Mouse (Mus musculus) adrenal gland, adult 2 months (tissue): ENCODE data around the gene Nek9. TPM values are rescaled to one million over a fixed set of nuclear protein-coding genes. Genes with fewer than 3 reads are reported as not detected.
"Not testable (repeated sequence)": the region's sequence is repeated elsewhere in the genome, so short reads cannot be mapped to it uniquely, and the experiment has no call there.

Experiments
- DNase-seq: peaks from one replicate; pipeline ENCODE4 v3.0.0; 2021
- polyA plus RNA-seq: library from polyadenylated mRNA; depleted of rRNA; stranded (reverse); fragments of >200 nt; gene quantifications from 2 replicates; pipeline ENCODE4 v1.2.3, GENCODE M21; 2012
- total RNA-seq, 2 experiments: library from RNA; stranded (reverse); gene quantifications; 2 replicates each; pipeline ENCODE4 v1.2.3; 2021

The Nek9 gene
- total and polyA plus RNA-seq, 3 experiments, result 25.3 to 95.8 (median 71.0) TPM

DNA sequence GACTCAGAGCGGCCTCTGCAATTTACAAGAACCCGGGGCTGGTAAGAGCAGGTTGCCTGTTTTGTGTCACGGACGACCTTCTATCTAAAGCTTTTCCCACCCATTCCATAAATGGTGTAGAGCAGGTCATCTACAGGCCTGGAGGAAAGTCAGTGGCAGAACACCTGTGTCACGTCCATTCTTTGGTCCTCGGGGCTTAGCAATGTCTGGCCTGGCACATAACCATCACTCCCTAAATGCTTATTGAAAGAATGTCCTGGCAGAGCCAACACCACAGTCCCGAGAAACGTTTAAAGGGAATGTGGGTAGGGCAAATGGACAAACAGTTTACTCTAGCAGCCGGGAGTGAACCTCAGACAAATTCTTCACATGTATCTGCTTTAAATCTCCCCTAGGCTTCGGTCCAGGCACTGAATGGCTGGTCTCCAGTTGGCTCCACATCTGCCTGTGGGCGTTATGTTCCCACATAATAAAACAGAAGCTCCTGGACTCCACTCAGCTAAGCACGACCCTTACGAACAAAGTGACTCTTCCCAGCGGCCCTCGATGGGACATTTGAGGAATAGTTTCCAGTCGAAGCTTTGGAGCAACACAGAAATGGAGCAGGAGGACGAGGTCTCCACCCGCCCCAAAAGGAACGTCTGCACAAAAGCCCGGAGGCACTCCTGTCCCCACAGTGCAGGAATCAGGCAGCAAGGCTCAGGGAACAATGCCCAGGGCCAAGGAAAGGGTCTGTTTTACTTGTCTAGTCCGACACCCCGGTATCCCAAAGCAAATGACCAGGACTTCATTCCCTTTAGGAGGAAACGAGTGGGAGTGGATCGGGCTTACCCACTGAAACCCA is 49.8 kb downstream of the Nek9 start:
- no peak for DNase-seq

- peak; percentile 93 for DNase-seq
Observed at GRCm38 (mm10) chr12:85288486-85289156, 50.5 kb downstream of the Nek9 start, which contains the start of gene Zc2hc1c. Gene Zc2hc1c, plus strand, starts transcription at chr12:85288591.

GRCm38 (mm10) chr12:85287809-85288485 is 51.2 kb downstream of the Nek9 start, which contains the start of gene Acyp1:
Gene Acyp1, minus strand, starts transcription at chr12:85288438.
- DNase-seq, result peak; percentile 74

DNA sequence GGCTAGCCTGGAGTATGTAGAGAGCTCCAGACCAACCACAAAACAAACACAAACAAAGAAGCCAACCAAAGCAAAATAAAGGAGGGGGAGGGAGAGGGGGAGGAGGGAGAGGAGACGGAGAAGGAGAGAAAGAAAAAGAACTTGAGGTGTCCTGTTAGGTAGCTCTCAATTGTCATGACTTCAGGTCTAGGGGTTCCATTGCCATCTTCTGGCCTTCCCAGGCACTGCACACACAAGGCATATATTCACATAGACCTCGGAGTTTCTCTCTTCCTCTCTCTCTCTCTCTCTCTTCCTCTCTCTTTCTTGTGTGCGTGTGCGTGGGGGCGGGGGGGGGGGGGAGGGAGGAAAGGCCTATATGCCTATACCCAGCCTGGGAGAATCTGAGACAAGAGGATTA is 52.2 kb downstream of the Nek9 start:
- no peak for DNase-seq

- DNase-seq, result peak; percentile 51
Observed at GRCm38 (mm10) chr12:85284996-85285395, 54.2 kb downstream of the Nek9 start.

- no peak for DNase-seq
Observed at GRCm38 (mm10) chr12:85284331-85284730, 54.8 kb downstream of the Nek9 start.

- not testable (repeated sequence) for DNase-seq
Observed at GRCm38 (mm10) chr12:85281756-85282155, 57.4 kb downstream of the Nek9 start.

DNA sequence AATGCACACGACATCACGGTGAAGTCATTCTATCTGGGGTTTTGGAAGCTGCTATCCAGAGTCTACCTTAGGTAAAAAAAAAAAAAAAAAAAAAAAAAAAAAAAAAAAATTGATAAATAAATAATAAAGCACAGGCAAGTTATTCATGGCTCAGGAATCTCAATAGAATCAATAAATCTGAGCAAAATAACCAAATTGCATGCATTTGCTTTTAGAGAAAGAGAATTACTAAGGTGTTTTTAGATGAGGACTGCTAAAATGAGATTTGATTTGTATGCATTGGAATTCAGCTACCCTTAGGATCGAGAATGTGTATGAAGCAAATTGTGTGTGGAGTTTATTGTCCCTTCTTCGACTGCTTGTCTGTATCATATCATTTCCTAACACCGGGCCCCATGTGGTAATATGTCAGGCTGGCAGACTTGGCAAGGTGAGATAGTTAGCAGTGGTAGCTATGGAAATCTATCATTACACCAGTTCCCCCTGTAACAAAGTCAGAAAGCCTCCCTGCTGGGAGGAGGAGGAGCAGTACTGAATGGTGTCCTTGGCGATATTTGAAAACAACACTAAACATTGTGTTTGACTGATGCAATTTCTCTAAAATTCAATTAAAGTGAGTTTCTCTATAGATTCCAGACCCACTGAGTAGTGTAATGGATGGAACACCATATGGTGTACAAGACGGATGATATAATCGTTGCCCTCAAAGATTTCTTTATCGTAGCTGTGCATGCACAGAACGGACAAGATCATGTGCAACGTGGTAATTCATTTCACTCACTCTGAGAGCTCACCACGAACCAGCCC is 58.1 kb downstream of the Nek9 start:
- DNase-seq, result no peak

DNA sequence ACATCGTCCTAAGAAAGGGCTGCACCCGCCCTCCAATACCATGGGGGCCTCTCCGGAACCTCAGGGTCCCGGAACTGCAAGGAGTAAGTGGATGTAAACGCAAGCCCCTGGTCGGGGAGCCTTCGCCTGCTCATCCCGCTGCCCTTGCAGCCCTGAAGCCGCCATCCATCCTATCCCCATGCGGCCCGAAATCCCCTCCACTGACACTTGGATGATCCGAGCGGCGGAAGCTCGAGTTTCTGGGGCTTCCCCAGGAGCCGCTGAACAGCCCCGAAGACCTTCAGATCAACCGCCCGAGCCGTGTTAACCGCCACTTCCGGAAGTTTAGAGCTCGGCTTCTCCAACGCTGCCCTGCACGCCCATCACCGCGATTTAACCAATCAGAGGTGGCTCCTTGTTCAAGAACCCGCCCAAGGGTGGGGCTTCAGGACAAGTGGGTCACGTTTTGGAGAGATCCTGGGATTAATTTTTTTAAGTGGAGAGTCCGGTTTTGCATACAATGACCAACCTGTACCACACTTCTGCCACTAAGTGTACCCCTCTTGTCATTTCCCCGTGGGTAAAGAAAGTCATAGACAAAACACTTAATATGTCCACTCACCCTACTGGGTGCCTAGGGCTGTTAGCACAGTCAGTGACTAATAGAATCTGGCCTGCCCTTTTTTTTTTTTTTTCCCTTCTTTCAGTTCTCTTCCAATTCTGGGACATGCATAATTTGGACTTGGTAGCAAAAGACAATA is 58.9 kb downstream of the Nek9 start:
- DNase-seq, result peak; percentile 99

DNA sequence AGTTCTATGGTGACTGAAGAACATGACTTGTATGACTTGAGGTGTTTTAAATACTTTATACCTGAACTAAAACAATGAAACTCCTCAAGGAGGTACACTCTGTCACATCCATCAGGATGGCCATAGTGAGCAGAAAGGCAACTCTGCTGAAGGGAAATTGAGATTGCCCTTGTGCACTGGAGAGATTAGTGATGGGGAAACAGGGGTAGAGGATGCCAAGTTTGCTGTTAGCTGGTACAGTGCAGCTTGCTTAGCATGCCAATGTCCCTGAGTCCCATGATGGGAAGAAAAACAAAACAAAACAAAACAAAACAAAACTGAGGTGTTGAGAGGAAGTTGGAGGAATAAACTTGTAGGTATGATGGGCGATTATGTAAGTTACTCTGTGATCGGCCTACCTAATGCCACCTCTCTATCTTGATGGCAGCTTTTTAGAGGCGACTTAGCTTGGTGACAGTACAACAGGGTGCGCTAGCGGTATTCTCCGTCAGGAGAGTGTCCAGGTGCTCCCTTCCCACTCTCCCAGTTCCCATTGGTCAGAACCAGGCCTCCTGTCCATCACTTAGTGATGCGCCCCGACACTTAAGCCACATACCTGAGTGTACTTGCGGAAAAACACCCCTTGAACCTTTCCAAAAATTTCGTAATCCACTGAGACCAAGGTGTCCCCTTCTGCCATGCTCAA is 59.6 kb downstream of the Nek9 start:
- peak; percentile 38 for DNase-seq

GRCm38 (mm10) chr12:85278919-85279318 is 60.2 kb downstream of the Nek9 start:
- DNase-seq, result no peak

- no peak for DNase-seq
Observed at GRCm38 (mm10) chr12:85276273-85276672, 62.9 kb downstream of the Nek9 start.

DNA sequence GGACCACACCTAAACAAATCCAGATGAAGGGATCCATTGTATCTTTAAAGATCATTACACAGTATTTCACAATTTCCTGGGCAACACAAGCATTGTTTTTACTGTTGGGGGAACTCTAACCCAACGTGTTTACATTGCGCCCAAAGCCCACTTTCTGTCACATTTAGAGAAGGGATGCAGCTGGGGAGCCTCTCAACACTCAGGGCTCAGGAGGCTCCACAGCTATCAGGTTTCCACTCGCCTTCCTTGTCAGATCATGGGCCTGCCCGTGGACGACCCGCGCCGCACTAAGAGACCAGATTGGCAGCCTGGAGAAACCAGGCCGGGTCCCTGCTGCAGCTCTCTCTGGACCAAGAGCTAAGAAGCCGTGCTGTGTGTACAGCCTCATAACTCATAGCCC is 65.7 kb downstream of the Nek9 start:
- DNase-seq, result no peak

DNA sequence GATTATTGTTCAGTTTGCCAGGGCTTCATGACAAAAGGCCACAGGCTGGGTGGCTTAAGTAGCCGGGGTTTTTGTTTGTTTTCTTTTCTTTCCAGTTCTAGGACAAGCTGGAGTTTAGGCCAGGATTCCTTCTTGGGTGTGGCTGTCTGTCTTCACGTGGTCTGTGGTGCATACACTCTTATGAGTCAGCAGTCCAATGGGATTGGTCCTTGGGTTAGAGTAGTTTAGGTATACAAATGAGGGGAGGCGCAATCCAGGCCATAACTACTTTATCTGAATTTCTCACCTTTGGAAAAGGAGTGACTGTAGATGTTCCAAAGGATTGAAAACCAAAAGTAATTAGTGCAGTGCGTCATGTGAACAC is 67.3 kb downstream of the Nek9 start:
- no peak for DNase-seq

- no peak for DNase-seq
Observed at GRCm38 (mm10) chr12:85271132-85271842, 67.9 kb downstream of the Nek9 start.

DNA sequence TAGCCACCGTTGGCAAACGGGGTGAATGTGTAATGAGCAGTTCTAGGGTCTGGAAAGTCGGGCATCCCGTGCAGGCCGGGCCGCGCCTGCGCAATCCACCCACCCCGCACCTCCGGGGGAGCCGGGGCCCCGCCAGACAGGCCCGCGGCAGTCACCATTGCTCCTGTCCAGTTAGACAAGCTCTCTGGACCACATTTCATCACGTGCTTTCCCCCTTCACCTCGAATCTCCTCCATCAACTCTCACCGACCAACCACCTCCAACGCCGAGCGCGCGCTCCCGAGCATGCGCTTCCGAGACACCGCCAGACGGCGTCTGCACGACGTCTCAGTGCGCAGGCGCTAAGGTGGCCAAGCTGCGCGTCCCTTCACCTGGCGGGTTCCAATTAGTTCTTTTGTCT is 68.8 kb downstream of the Nek9 start, which contains the start of gene Mlh3:
Gene Mlh3, minus strand, starts transcription at position 281 of the 400 bp plus-strand sequence.
- peak; percentile 88 for DNase-seq

DNA sequence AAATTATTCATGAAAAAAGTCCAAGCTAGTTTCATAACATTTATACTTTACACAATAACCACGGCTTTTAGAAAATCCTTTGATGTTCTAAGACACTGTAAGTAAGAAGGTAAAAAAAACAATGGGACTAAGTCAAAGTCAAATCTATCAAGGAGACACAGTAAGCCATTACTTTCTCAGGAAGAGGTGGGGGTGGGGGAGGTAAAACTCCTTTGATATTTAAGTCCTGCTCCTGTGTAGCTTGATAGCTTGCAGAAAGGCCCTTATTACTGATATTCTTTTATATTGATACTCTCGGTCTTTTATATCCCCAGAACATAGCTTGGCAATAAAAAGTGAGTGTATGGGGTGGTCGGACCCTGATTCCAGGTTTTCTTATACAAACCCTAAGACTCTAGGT is 69.3 kb downstream of the Nek9 start:
- DNase-seq, result no peak

GRCm38 (mm10) chr12:85266248-85266647 is 72.9 kb downstream of the Nek9 start:
- no peak for DNase-seq

GRCm38 (mm10) chr12:85264940-85265339 is 74.2 kb downstream of the Nek9 start:
- DNase-seq, result no peak

DNA sequence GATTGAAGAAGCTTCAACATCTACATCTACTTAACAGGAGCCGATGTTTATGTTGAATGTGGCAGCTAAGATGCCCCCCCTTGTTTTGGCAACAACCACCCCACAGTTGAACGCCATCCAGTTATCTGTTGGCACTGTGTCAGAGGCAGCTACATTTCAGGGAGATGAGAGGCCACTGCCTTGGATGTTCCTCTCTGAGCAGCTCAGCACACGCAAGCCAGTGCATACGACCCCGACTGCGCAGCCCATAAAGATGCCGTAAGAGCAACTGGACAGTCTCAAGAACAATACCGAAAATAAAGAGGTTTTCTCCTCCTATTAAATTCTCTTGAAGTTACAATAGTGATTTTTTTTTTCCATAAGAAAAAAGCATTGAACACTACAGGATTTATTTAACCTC is 74.6 kb downstream of the Nek9 start:
- DNase-seq, result no peak
